Mouse (Mus musculus) liver, embryonic 13.5 days (tissue): ENCODE measurements around the gene Mast4. TPM values are rescaled to one million over a fixed set of nuclear protein-coding genes. Genes with fewer than 3 reads are reported as not detected.

Source experiments
- ATAC-seq: fragments of 200-750 bp; cut with Nextera tagmentation; 2 replicates; pipeline ENCODE4 v1.8.0; 2017; ENCODE audit warnings: low read depth, mild to moderate bottlenecking, moderate number of reproducible peaks, moderate library complexity
- DNase-seq: peaks from one replicate; pipeline ENCODE4 v3.0.0; 2022
- H3K27ac ChIP-seq: fragments of 300-500 bp; sonication (generic); 2 replicates; pipeline ENCODE4 v1.5.1; 2015; ENCODE audit warnings: moderate library complexity, mild to moderate bottlenecking, inconsistent platforms
- H3K27me3 ChIP-seq: fragments of 300-500 bp; sonication (generic); 2 replicates; pipeline ENCODE4 v1.6.1; 2015; ENCODE audit warnings: mild to moderate bottlenecking, inconsistent platforms
- H3K36me3 ChIP-seq: fragments of 300-500 bp; sonication (generic); 2 replicates; pipeline ENCODE4 v1.6.1; 2015; ENCODE audit warnings: mild to moderate bottlenecking, inconsistent platforms
- H3K4me1 ChIP-seq: fragments of 300-500 bp; sonication (generic); replicated peaks from 2 replicates; pipeline ENCODE4 v1.6.1; 2015; ENCODE audit warnings: inconsistent platforms
- H3K4me2 ChIP-seq: fragments of 300-500 bp; sonication (generic); 2 replicates; pipeline ENCODE4 v1.6.1; 2015; ENCODE audit warnings: inconsistent platforms, mild to moderate bottlenecking, moderate library complexity
- H3K4me3 ChIP-seq: fragments of 300-500 bp; sonication (generic); replicated peaks from 2 replicates; pipeline ENCODE4 v1.5.1; 2015; ENCODE audit warnings: mild to moderate bottlenecking, inconsistent platforms
- H3K9ac ChIP-seq: fragments of 300-500 bp; sonication (generic); 2 replicates; pipeline ENCODE4 v1.6.1; 2015; ENCODE audit warnings: mild to moderate bottlenecking, inconsistent platforms
- H3K9me3 ChIP-seq: fragments of 300-500 bp; sonication (generic); replicated peaks from 2 replicates; pipeline ENCODE4 v1.6.1; 2016; ENCODE audit warnings: inconsistent platforms
- WGBS: fragments of 180-500 bp; shearing (Covaris S2); methylation state at CpG from one replicate; pipeline ENCODE4 v1.1.7; 2015; ENCODE audit not compliant: insufficient replicate concordance; 5-methylcytosine and 5-hydroxymethylcytosine counted together
- polyA plus RNA-seq: library from polyadenylated mRNA; unstranded; fragments of >200 nt; fragmentation: Nextera tagmentation; extraction: Ambion mirVana; gene quantifications from 2 replicates; pipeline ENCODE4 v1.2.1, GENCODE M21; 2015

Mast4 gene
- polyA plus RNA-seq, 1 experiment from 2014 or later: 3.3 TPM

DNA sequence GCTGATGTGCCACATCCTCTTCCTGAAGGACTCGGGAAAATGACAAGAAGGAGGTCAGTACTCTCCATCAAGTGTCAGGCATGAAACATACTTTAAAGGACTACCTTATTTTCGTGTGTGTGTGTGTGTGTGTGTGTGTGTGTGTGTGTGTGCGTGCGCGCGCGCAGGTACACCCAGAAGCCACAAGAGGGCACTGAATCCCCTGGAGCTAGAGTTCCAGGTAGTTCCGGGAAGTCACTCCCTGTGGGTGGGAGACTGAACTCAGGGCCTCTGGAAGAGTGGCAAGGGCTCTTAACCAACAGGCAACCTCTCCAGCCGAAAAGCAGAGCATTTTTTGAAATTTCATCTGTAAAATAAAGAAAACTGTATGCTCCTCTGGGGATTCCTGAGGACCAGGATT lies 152.5 kb downstream of the Mast4 start:
- Histone ChIP-seq H3K4me3 (no peak overlapping the region), H3K9me3 (no peaks in the 10 kb centered on the region; the same call in 1 of the 2 replicates), H3K27me3 (no peaks in the 10 kb centered on the region), H3K9ac (no peak overlapping the region), H3K4me2 (no peak overlapping the region), H3K27ac (no peak overlapping the region), H3K4me1 (no peaks in the 10 kb centered on the region), H3K36me3 (no peaks in the 10 kb centered on the region)
- WGBS: 85% methylated on average over 9 of the region's 9 CpGs
- DNase-seq (no peak), ATAC-seq (no peak)

DNA sequence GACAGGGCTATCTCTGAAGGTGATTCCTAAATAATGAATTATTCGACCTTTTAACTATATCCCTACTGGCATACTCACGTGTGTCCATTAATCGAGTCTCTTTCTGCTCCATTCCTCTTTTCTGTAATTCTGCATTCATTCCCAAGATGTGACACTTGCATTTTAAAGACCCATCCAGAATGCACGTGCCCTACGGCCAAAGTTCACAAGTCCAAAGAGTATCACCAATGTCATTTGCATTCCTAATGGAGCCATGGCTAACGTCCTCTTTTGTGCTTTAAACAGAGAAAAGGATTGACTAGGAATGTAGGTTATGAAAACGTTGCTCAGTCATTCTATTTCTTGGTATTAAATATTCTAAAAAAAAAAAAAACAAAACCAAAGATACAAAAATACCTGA lies 157.4 kb downstream of the Mast4 start:
- H3K27me3 ChIP-seq: no peaks in the 10 kb centered on the region
- no peak overlapping the region for H3K4me2 ChIP-seq
- H3K4me1 ChIP-seq: no peaks in the 10 kb centered on the region
- no peak overlapping the region for H3K4me3 ChIP-seq
- H3K36me3 ChIP-seq: no peaks in the 10 kb centered on the region
- H3K27ac ChIP-seq: no peak overlapping the region
- WGBS: 61% methylated on average over 7 of the region's 7 CpGs
- H3K9me3 ChIP-seq: no peaks in the 10 kb centered on the region; the same call in 1 of the 2 replicates
- DNase-seq: no peak
- ATAC-seq: no peak
- H3K9ac ChIP-seq: no peak overlapping the region

- Histone ChIP-seq H3K4me3 (no peak overlapping the region), H3K9me3 (no peaks in the 10 kb centered on the region), H3K27ac (no peak overlapping the region), H3K4me2 (no peak overlapping the region), H3K9ac (no peak overlapping the region), H3K4me1 (no peaks in the 10 kb centered on the region), H3K36me3 (no peaks in the 10 kb centered on the region), H3K27me3 (no peaks in the 10 kb centered on the region)
- no peak for ATAC-seq
- WGBS: 77% methylated on average over 5 of the region's 5 CpGs
- DNase-seq: no peak
Measured at GRCm38 (mm10) chr13:103174431-103174830, 159.9 kb downstream of the Mast4 start.

DNA sequence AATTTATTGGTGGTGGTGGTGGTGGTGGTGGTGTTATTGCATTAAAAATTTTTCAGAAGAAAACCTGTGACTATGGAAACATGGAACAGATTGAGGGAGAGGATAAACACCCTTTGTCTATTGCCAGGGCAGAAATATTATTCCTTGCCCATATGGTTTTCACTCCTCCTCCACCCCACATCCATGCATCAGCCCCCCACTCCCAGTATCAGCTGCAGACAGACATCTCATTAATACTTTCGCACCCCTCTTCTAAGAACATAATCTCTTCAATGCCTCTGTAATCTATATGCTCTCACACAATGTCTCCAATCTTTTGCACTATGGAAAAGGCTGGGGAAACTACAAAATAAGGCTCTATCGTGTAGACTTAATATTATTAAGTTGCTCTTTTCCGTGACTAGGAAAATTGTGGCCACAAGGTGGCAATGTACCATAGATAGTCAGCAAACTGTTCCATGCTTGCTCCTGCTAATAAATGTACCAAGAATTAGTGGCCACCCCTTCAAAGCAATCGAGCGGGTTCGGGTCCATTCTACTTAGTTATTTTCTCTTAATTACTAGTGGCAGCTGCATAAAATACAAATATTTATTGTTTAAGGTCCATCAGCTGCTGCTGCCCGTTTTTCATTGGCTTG lies 160.6 kb downstream of the Mast4 start:
- H3K4me1 ChIP-seq: no peaks in the 10 kb centered on the region
- no peaks in the 10 kb centered on the region for H3K9me3 ChIP-seq
- H3K36me3 ChIP-seq: no peaks in the 10 kb centered on the region
- no peak overlapping the region for H3K9ac ChIP-seq
- DNase-seq (no peak), ATAC-seq (no peak)
- no peak overlapping the region for H3K4me2 ChIP-seq
- H3K4me3 ChIP-seq: no peak overlapping the region
- H3K27ac ChIP-seq: no peak overlapping the region
- WGBS: 34% methylated on average over 7 of the region's 7 CpGs
- no peaks in the 10 kb centered on the region for H3K27me3 ChIP-seq

- H3K4me1 ChIP-seq: no peaks in the 10 kb centered on the region
- no peak for ATAC-seq
Measured at GRCm38 (mm10) chr13:103151944-103152343, 182.4 kb downstream of the Mast4 start.

DNA sequence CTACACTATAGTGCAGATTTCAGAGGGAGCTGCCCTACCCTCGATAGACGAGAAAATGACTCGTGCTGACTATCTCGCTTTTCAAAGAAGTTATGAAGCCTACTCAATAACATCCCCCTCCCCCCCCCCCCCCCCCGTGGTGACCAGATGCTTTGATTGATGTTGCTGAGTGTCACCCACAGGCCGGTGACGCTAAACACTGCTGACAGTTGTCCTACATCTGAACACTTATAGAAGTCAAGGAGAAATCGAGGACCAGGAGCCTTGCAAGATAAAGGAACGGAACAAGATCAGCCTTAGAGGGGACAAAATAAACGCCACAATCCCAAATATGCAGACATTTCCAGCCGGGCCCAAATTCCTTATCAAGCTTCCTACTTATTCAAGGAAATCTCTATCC lies 183.1 kb downstream of the Mast4 start:
- Histone ChIP-seq H3K27me3 (no peaks in the 10 kb centered on the region), H3K9me3 (no peaks in the 10 kb centered on the region), H3K36me3 (no peaks in the 10 kb centered on the region), H3K27ac (no peak overlapping the region), H3K9ac (no peak overlapping the region), H3K4me3 (no peak overlapping the region), H3K4me1 (no peaks in the 10 kb centered on the region), H3K4me2 (no peak overlapping the region)
- no peak for DNase-seq
- WGBS: 51% methylated on average over 11 of the region's 11 CpGs
- no peak for ATAC-seq

More at GRCm38 (mm10) chr13:103151944-103152343, 182.4 kb downstream of the Mast4 start:
- no peak for DNase-seq
- Histone ChIP-seq H3K36me3 (no peaks in the 10 kb centered on the region), H3K27ac (no peak overlapping the region), H3K4me2 (no peak overlapping the region), H3K4me3 (no peak overlapping the region), H3K27me3 (no peaks in the 10 kb centered on the region), H3K9me3 (no peaks in the 10 kb centered on the region), H3K9ac (no peak overlapping the region)
- WGBS: 76% methylated on average over 8 of the region's 8 CpGs

DNA sequence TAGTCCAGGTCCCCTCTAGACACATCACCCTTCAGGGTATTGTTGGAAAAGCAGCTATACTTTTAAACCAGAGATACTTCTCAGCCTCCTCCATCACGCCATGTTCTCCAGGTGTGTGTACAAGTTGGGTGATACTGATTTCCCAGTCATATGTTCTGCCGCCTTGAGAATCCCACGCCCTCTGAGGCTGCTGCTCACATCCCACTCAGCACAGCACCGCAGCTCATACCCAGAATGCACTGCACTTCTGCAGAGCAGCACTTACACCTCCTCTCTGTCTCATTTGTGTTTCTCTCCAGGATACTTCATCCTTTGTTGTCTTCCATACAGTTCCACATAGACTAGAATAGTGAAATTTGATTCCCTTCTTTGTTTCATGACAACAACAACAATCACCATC lies 183.6 kb downstream of the Mast4 start:
- Histone ChIP-seq H3K4me3 (no peak overlapping the region), H3K9ac (no peak overlapping the region), H3K9me3 (no peaks in the 10 kb centered on the region), H3K27ac (no peak overlapping the region), H3K27me3 (no peaks in the 10 kb centered on the region), H3K4me2 (no peak overlapping the region), H3K36me3 (no peaks in the 10 kb centered on the region), H3K4me1 (no peaks in the 10 kb centered on the region)
- ATAC-seq (no peak), DNase-seq (no peak)
- WGBS: 72% methylated on average over 4 of the region's 4 CpGs

GRCm38 (mm10) chr13:103149415-103149814 lies 184.9 kb downstream of the Mast4 start:
- no peaks in the 10 kb centered on the region for H3K36me3 ChIP-seq
- H3K27me3 ChIP-seq: no peaks in the 10 kb centered on the region
- DNase-seq (no peak), ATAC-seq (no peak)
- WGBS: 75% methylated on average over 7 of the region's 7 CpGs
- H3K4me1 ChIP-seq: no peaks in the 10 kb centered on the region
- no peak overlapping the region for H3K4me3 ChIP-seq
- H3K9ac ChIP-seq: no peak overlapping the region
- no peaks in the 10 kb centered on the region for H3K9me3 ChIP-seq
- H3K4me2 ChIP-seq: no peak overlapping the region
- H3K27ac ChIP-seq: no peak overlapping the region

GRCm38 (mm10) chr13:103144343-103144742 lies 190.0 kb downstream of the Mast4 start:
- DNase-seq (no peak), ATAC-seq (no peak)
- H3K4me3 ChIP-seq: no peak overlapping the region
- no peak overlapping the region for H3K9ac ChIP-seq
- H3K9me3 ChIP-seq: no peaks in the 10 kb centered on the region
- H3K27ac ChIP-seq: no peak overlapping the region
- no peaks in the 10 kb centered on the region for H3K36me3 ChIP-seq
- WGBS: 31% methylated on average over 5 of the region's 5 CpGs
- no peak overlapping the region for H3K4me2 ChIP-seq
- H3K27me3 ChIP-seq: no peaks in the 10 kb centered on the region
- H3K4me1 ChIP-seq: no peaks in the 10 kb centered on the region

DNA sequence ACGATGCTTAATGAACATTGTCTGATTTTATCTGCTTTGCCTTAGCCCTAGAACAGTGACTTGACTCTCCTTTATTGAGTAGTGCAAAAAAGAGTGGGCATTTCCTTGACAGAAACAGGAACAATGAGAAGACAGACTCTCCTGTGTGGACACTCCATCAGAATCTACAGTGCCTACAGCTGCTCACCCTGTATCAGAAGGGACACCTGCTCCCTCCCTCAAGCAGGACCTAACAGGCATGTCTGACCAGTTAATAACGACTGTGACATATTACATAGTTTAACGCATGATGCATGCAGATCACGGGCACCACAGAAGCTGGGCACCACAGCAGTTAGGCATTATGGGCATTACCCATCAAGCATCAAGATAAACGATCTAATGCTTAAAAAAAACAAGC lies 193.0 kb downstream of the Mast4 start:
- no peaks in the 10 kb centered on the region for H3K9me3 ChIP-seq
- no peak for DNase-seq
- H3K27ac ChIP-seq: no peak overlapping the region
- WGBS: 66% methylated on average over 5 of the region's 5 CpGs
- no peak for ATAC-seq
- no peaks in the 10 kb centered on the region for H3K27me3 ChIP-seq
- H3K9ac ChIP-seq: no peak overlapping the region
- H3K36me3 ChIP-seq: no peaks in the 10 kb centered on the region
- no peak overlapping the region for H3K4me3 ChIP-seq
- H3K4me1 ChIP-seq: no peaks in the 10 kb centered on the region
- H3K4me2 ChIP-seq: no peak overlapping the region

- Histone ChIP-seq H3K4me3 (no peak overlapping the region), H3K4me2 (no peak overlapping the region), H3K27ac (no peak overlapping the region), H3K9ac (no peak overlapping the region), H3K27me3 (no peaks in the 10 kb centered on the region), H3K36me3 (no peaks in the 10 kb centered on the region), H3K4me1 (no peaks in the 10 kb centered on the region), H3K9me3 (no peaks in the 10 kb centered on the region)
- 75% methylated on average over 13 of the region's 13 CpGs for WGBS
- DNase-seq (no peak), ATAC-seq (no peak)
Measured at GRCm38 (mm10) chr13:103140051-103140450, 194.2 kb downstream of the Mast4 start.

DNA sequence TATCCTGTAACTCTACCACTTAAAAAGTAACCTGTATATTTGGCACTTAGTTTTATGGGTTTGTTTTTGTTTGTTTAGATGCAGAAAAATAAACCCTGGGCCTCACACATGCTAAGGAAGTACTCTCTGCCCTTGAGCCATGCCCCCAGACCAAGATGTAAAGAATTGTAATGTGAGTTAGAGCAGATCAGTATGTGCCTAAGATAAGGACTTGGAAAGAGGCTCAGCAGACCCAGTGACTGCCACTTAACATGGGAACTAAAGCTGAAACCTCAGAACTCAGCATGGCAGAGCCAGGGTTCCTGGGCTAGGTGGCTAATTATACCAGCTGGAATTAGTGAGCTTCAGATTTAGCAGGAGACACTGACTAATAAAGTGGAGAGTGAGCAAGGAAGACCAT lies 196.0 kb downstream of the Mast4 start:
- no peak overlapping the region for H3K27ac ChIP-seq
- H3K4me1 ChIP-seq: no peaks in the 10 kb centered on the region
- no peaks in the 10 kb centered on the region for H3K27me3 ChIP-seq
- no peak for DNase-seq
- H3K4me2 ChIP-seq: no peak overlapping the region
- no peak for ATAC-seq
- no peaks in the 10 kb centered on the region for H3K36me3 ChIP-seq
- no peak overlapping the region for H3K9ac ChIP-seq
- no peak overlapping the region for H3K4me3 ChIP-seq
- no peaks in the 10 kb centered on the region for H3K9me3 ChIP-seq
